In genomic region chr13:52978321-52978981, GRCm38 (mm10) we compare ENCODE assay signal across 8 mouse cellular contexts. TPM values are rescaled to one million over a fixed set of nuclear protein-coding genes. Genes with fewer than 3 reads are reported as not detected.
DNase-seq lines count a peak whose midpoint lies in the region; ATAC-seq and TF ChIP-seq lines count a peak whose summit lies in the region.

No protein-coding gene starts in this region.

- peak overlapping the region; percentile 99 for H3K4me2 ChIP-seq in forebrain, embryonic 14.5 days (ENCODE audit: low read length)
- peak overlapping the region; percentile 96 for H3K4me2 ChIP-seq in hindbrain, embryonic 14.5 days (replicated peaks)

- no peak for TF ChIP-seq POLR2A in bone marrow macrophage, adult 2 months (IDR thresholded peaks at IDR 0.05; ENCODE audit: borderline replicate concordance, low read depth, low read length)
- TF ChIP-seq POLR2A in liver, adult 2 months (IDR thresholded peaks at IDR 0.05; ENCODE audit: extremely low read depth, insufficient read depth, low read length), result peak; percentile 56; the same call in 1 of the 2 replicates

- WGBS in forebrain, embryonic 14.5 days, result under 1% methylated on average over 49 of the region's 64 CpGs
- under 1% methylated on average over 54 of the region's 64 CpGs for WGBS in hindbrain, embryonic 14.5 days
- WGBS in liver, adult 2 months, result 2% methylated on average over 60 of the region's 64 CpGs

- H3K9ac ChIP-seq in forebrain, embryonic 14.5 days (ENCODE audit: low read length), result peak overlapping the region; percentile 93
- H3K9ac ChIP-seq in hindbrain, embryonic 14.5 days, result peak overlapping the region; percentile 99
- H3K9ac ChIP-seq in liver, adult 2 months (ENCODE audit: low read depth, low read length), result peak overlapping the region; percentile 78

- no peak overlapping the region for H3K27ac ChIP-seq in bone marrow macrophage, adult 2 months (ENCODE audit: insufficient read depth, low read depth, low read length)
- H3K27ac ChIP-seq in forebrain, embryonic 14.5 days (ENCODE audit: low read depth, low read length), result peak overlapping the region; percentile 88
- peak overlapping the region; percentile 99 for H3K27ac ChIP-seq in hindbrain, embryonic 14.5 days
- peak overlapping the region; percentile 96 for H3K27ac ChIP-seq in liver, adult 2 months (replicated peaks; ENCODE audit: insufficient read depth, low read depth, low read length)

- peak overlapping the region; percentile 60 for H3K4me3 ChIP-seq in bone marrow macrophage, adult 2 months (ENCODE audit: insufficient read depth, low read length)
- H3K4me3 ChIP-seq in forebrain, embryonic 14.5 days (ENCODE audit: low read depth, low read length), result peak overlapping the region; percentile 77
- H3K4me3 ChIP-seq in hindbrain, embryonic 14.5 days (replicated peaks; ENCODE audit: low read length), result peak overlapping the region; percentile 93
- peak overlapping the region; percentile 76 for H3K4me3 ChIP-seq in liver, adult 2 months (ENCODE audit: insufficient read depth, low read depth, low read length)

- no peaks in the 10 kb centered on the region for H3K36me3 ChIP-seq in forebrain, embryonic 14.5 days (ENCODE audit: control insufficient read depth, insufficient read depth, low read length)
- H3K36me3 ChIP-seq in hindbrain, embryonic 14.5 days (replicated peaks; ENCODE audit: control insufficient read depth, insufficient read depth), result no peaks in the 10 kb centered on the region
- H3K36me3 ChIP-seq in liver, adult 2 months (ENCODE audit: control insufficient read depth, insufficient read depth, low read length), result no peaks in the 10 kb centered on the region

- peaks cover 19% of the 10 kb centered on the region for H3K79me2 ChIP-seq in liver, adult 2 months (ENCODE audit: control insufficient read depth, insufficient read depth, low read length)

- no peaks in the 10 kb centered on the region for H3K9me3 ChIP-seq in forebrain, embryonic 14.5 days (replicated peaks; ENCODE audit: control insufficient read depth, low read length)
- no peaks in the 10 kb centered on the region for H3K9me3 ChIP-seq in hindbrain, embryonic 14.5 days (ENCODE audit: control insufficient read depth, low read length)

- ATAC-seq in cerebellum, adult (ENCODE audit: insufficient number of reproducible peaks, low FRiP score, low TSS enrichment), result no peak
- 0 out of 2 replicates have a peak, but pooled peaks have one; percentile 3 for ATAC-seq in forebrain, embryonic 14.5 days
- no peak; the same call in 1 of the 2 replicates for ATAC-seq in hindbrain, embryonic 14.5 days (ENCODE audit: low FRiP score)

- DNase-seq in cerebellum, adult 11-12 months, result peak; percentile 59
- peak; percentile 56 for DNase-seq in forebrain, embryonic 14.5 days (ENCODE audit: low spot score)
- DNase-seq in hindbrain, embryonic 14.5 days (ENCODE audit: low spot score), result peak; percentile 56
- peak; percentile 48 for DNase-seq in liver, adult 2 months (ENCODE audit: extremely low read depth, low read depth, low spot score)
- peak; percentile 65 for DNase-seq in neural tube, embryonic 10.5 days (ENCODE audit: extremely low spot score, low spot score)
- peak; percentile 43 for DNase-seq in urinary bladder, postnatal 14 days (ENCODE audit: low spot score)

- H3K4me1 ChIP-seq in bone marrow macrophage, adult 2 months (ENCODE audit: control insufficient read depth, insufficient read depth, low read length), result peaks cover 29% of the 10 kb centered on the region
- H3K4me1 ChIP-seq in forebrain, embryonic 14.5 days (ENCODE audit: control insufficient read depth, insufficient read depth, low read length), result peaks cover 26% of the 10 kb centered on the region
- peaks cover 41% of the 10 kb centered on the region for H3K4me1 ChIP-seq in hindbrain, embryonic 14.5 days (replicated peaks; ENCODE audit: control insufficient read depth, insufficient read depth, low read length)
- peaks cover 15% of the 10 kb centered on the region for H3K4me1 ChIP-seq in liver, adult 2 months (ENCODE audit: control insufficient read depth, insufficient read depth, low read length)

- peaks cover 5% of the 10 kb centered on the region; the same call in 1 of the 2 replicates for H3K27me3 ChIP-seq in forebrain, embryonic 14.5 days (replicated peaks; ENCODE audit: control insufficient read depth, insufficient read depth, low read length)
- no peaks in the 10 kb centered on the region for H3K27me3 ChIP-seq in hindbrain, embryonic 14.5 days (ENCODE audit: control insufficient read depth, insufficient read depth, low read length)
- no peaks in the 10 kb centered on the region for H3K27me3 ChIP-seq in liver, adult 2 months (ENCODE audit: control insufficient read depth, insufficient read depth, low read length)

- no peak for TF ChIP-seq CTCF in bone marrow macrophage, adult 2 months (IDR thresholded peaks at IDR 0.05; ENCODE audit: low read depth, low read length)
- no peak for TF ChIP-seq CTCF in liver, adult 2 months (IDR thresholded peaks at IDR 0.05; ENCODE audit: low read depth, low read length)

RNA-seq across cellular contexts. Expression of gene Nfil3, which starts 2.4 kb away (rescaled TPM):
- 11.7 and 13.1 TPM in 2 replicates for polyA plus RNA-seq in bone marrow macrophage, adult 2 months (2012; ENCODE audit: insufficient read depth, insufficient read length, missing spikeins)
- polyA plus RNA-seq in forebrain, embryonic 14.5 days (2014; fragmentation: Nextera tagmentation; extraction: Ambion mirVana), result 38.1 and 53.7 TPM in 2 replicates
- 45.2 and 45.6 TPM in 2 replicates for polyA plus RNA-seq in hindbrain, embryonic 14.5 days (2014; fragmentation: Nextera tagmentation; extraction: Ambion mirVana)
- total RNA-seq in liver, adult 2 months (2014; rRNA removed), result 6.2 and 10.2 TPM in 2 replicates
- 7.9 and 16.2 TPM in 2 replicates for polyA plus RNA-seq in liver, adult 2 months (2012; rRNA removed)

RNA-seq across cellular contexts. Expression of gene Auh, which starts 49.0 kb away (rescaled TPM):
- polyA plus RNA-seq in bone marrow macrophage, adult 2 months (2012; ENCODE audit: insufficient read depth, insufficient read length, missing spikeins), result 39.3 and 41.6 TPM in 2 replicates
- polyA plus RNA-seq in forebrain, embryonic 14.5 days (2014; fragmentation: Nextera tagmentation; extraction: Ambion mirVana), result 47.9 and 55.9 TPM in 2 replicates
- polyA plus RNA-seq in hindbrain, embryonic 14.5 days (2014; fragmentation: Nextera tagmentation; extraction: Ambion mirVana), result 57.6 and 62.4 TPM in 2 replicates
- total RNA-seq in liver, adult 2 months (2014; rRNA removed), result 45.1 and 49.2 TPM in 2 replicates
- polyA plus RNA-seq in liver, adult 2 months (2012; rRNA removed), result 28.0 and 33.3 TPM in 2 replicates
